Mouse (Mus musculus) brown adipose tissue, adult 24 weeks (tissue): ENCODE results near the gene Olfr1131. TPM values are rescaled to one million over a fixed set of nuclear protein-coding genes. Genes with fewer than 3 reads are reported as not detected.
"Not testable (repeated sequence)": the region's sequence is repeated elsewhere in the genome, so short reads cannot be mapped to it uniquely, and the experiment has no call there.

Experiments used
- H3K27ac ChIP-seq: fragments of 200-500 bp; replicated peaks from 2 replicates; pipeline ENCODE4 v1.5.1; 2012; ENCODE audit warnings: low read depth, mild to moderate bottlenecking, low read length
- H3K4me1 ChIP-seq: fragments of 200-500 bp; 2 replicates; pipeline ENCODE4 v1.6.1; 2012; ENCODE audit warnings: low read length, mixed read lengths; ENCODE audit not compliant: control insufficient read depth, insufficient read depth, insufficient read length
- H3K4me3 ChIP-seq: fragments of 200-500 bp; 2 replicates; pipeline ENCODE4 v1.5.1; 2012; ENCODE audit warnings: low read depth, mild to moderate bottlenecking, low read length, moderate library complexity; ENCODE audit not compliant: insufficient read depth
- polyA plus RNA-seq: library from polyadenylated mRNA; stranded (reverse); fragments of >200 nt; gene quantifications from 2 replicates; pipeline ENCODE4 v1.2.4, GENCODE M21; 2012; ENCODE audit not compliant: missing spikeins, insufficient read depth, insufficient read length

The Olfr1131 gene
- not detected in 2 replicates for polyA plus RNA-seq

- Histone ChIP-seq H3K27ac (no peak within 1 kb of the TSS), H3K4me1 (no peaks in the 10 kb centered on the region), H3K4me3 (no peak within 1 kb of the TSS)
These were observed at the start of gene Olfr1131 for GRCm38 (mm10) chr2:87626804-87627203. Gene Olfr1131 (plus strand): TSS chr2:87627104.

- H3K27ac ChIP-seq, H3K4me3 ChIP-seq, H3K4me1 ChIP-seq: not testable (repeated sequence)
These were observed 21.0 kb upstream of the Olfr1131 start, which contains the start of gene Olfr1130 for GRCm38 (mm10) chr2:87605912-87606311. Gene Olfr1130 (plus strand): TSS chr2:87606212.

- Histone ChIP-seq H3K4me1 (no peaks in the 10 kb centered on the region), H3K27ac (no peak within 1 kb of the TSS), H3K4me3 (no peak within 1 kb of the TSS)
These were observed 10.5 kb downstream of the Olfr1131 start, which contains the start of gene Olfr1132 for GRCm38 (mm10) chr2:87637435-87637834. Gene Olfr1132 (minus strand): TSS chr2:87637535.

- Histone ChIP-seq H3K27ac (no peak overlapping the region), H3K4me3 (no peak overlapping the region), H3K4me1 (no peaks in the 10 kb centered on the region)
These were observed 15.5 kb downstream of the Olfr1131 start for GRCm38 (mm10) chr2:87642441-87642840.

GRCm38 (mm10) chr2:87647274-87647673, 20.4 kb downstream of the Olfr1131 start, which contains the start of gene Olfr1133:
Gene Olfr1133 (minus strand): TSS chr2:87647374.
- Histone ChIP-seq H3K27ac (no peak within 1 kb of the TSS), H3K4me1 (no peaks in the 10 kb centered on the region), H3K4me3 (no peak within 1 kb of the TSS)

- Histone ChIP-seq H3K27ac (no peak within 1 kb of the TSS), H3K4me3 (no peak within 1 kb of the TSS), H3K4me1 (no peaks in the 10 kb centered on the region)
These were observed 31.5 kb downstream of the Olfr1131 start, which contains the start of gene Olfr1134 for GRCm38 (mm10) chr2:87658360-87658759. Gene Olfr1134 (minus strand): TSS chr2:87658460.

- no peak within 1 kb of the TSS for H3K4me3 ChIP-seq
- no peak within 1 kb of the TSS for H3K27ac ChIP-seq
- no peaks in the 10 kb centered on the region for H3K4me1 ChIP-seq
These were observed 46.7 kb downstream of the Olfr1131 start, which contains the start of gene Olfr1135 for GRCm38 (mm10) chr2:87673564-87673963. Gene Olfr1135 (minus strand): TSS chr2:87673664.

Other genes with a start within 250 kb of the Olfr1131 start
- not detected in 2 replicates for gene Olfr1122, start 241.3 kb upstream of the Olfr1131 start, polyA plus RNA-seq
- not detected in 2 replicates for gene Olfr1123, start 210.5 kb upstream of the Olfr1131 start, polyA plus RNA-seq
- not detected in 2 replicates for gene Olfr1124, start 196.8 kb upstream of the Olfr1131 start, polyA plus RNA-seq
- not detected in 2 replicates for gene Olfr1126, start 173.1 kb upstream of the Olfr1131 start, polyA plus RNA-seq
- not detected in 2 replicates for gene Pramel7, start 130.0 kb upstream of the Olfr1131 start, polyA plus RNA-seq
- gene Pramel6, start 120.5 kb upstream of the Olfr1131 start, polyA plus RNA-seq: not detected in 2 replicates
- not detected in 2 replicates for gene Olfr153, start 95.3 kb upstream of the Olfr1131 start, polyA plus RNA-seq
- gene Olfr1128, start 81.6 kb upstream of the Olfr1131 start, polyA plus RNA-seq: not detected in 2 replicates
- not detected in 2 replicates for gene Olfr1129, start 53.2 kb upstream of the Olfr1131 start, polyA plus RNA-seq
- gene Olfr1130, start 20.9 kb upstream of the Olfr1131 start, polyA plus RNA-seq: not detected in 2 replicates
- not detected in 2 replicates for gene Olfr1132, start 10.4 kb downstream of the Olfr1131 start, polyA plus RNA-seq
- gene Olfr1133, start 20.3 kb downstream of the Olfr1131 start, polyA plus RNA-seq: not detected in 2 replicates
- not detected in 2 replicates for gene Olfr1134, start 31.4 kb downstream of the Olfr1131 start, polyA plus RNA-seq
- gene Olfr1135, start 46.6 kb downstream of the Olfr1131 start, polyA plus RNA-seq: not detected in 2 replicates
- gene Olfr1136, start 66.8 kb downstream of the Olfr1131 start, polyA plus RNA-seq: not detected in 2 replicates
- gene Olfr1137, start 86.1 kb downstream of the Olfr1131 start, polyA plus RNA-seq: not detected in 2 replicates
- gene Olfr1138, start 112.9 kb downstream of the Olfr1131 start, polyA plus RNA-seq: not detected in 2 replicates
- not detected in 2 replicates for gene Olfr1140, start 116.6 kb downstream of the Olfr1131 start, polyA plus RNA-seq
- gene Olfr1141, start 126.9 kb downstream of the Olfr1131 start, polyA plus RNA-seq: not detected in 2 replicates
- not detected in 2 replicates for gene Olfr152, start 152.4 kb downstream of the Olfr1131 start, polyA plus RNA-seq
- gene Olfr1143, start 173.5 kb downstream of the Olfr1131 start, polyA plus RNA-seq: not detected in 2 replicates
- not detected in 2 replicates for gene Olfr1145, start 182.7 kb downstream of the Olfr1131 start, polyA plus RNA-seq
- gene Olfr1148, start 203.4 kb downstream of the Olfr1131 start, polyA plus RNA-seq: not detected in 2 replicates
- not detected in 2 replicates for gene Olfr1150-ps1, start 216.9 kb downstream of the Olfr1131 start, polyA plus RNA-seq
- gene Olfr1151, start 228.8 kb downstream of the Olfr1131 start, polyA plus RNA-seq: not detected in 2 replicates
- gene Olfr1152, start 239.4 kb downstream of the Olfr1131 start, polyA plus RNA-seq: not detected in 2 replicates